Mouse (Mus musculus) kidney, postnatal 0 days (tissue): ENCODE measurements around the gene Ech1. TPM values are rescaled to one million over a fixed set of nuclear protein-coding genes. Genes with fewer than 3 reads are reported as not detected.
A peak's percentile ranks its signal among the peaks of the same experiment; 100 is the strongest.

Experiments used
- ATAC-seq: fragments of 200-750 bp; cut with Nextera tagmentation; replicated peaks from 2 replicates; pipeline ENCODE4 v1.8.0; 2017; ENCODE audit warnings: low read depth, moderate number of reproducible peaks, moderate TSS enrichment, moderate library complexity; ENCODE audit not compliant: low FRiP score
- DNase-seq: peaks from one replicate; pipeline ENCODE4 v3.0.0-alpha.2; 2016; ENCODE audit warnings: low spot score
- H3K27ac ChIP-seq: fragments of 300-500 bp; sonication (generic); 2 replicates; pipeline ENCODE4 v1.5.1; 2014; ENCODE audit warnings: mild to moderate bottlenecking
- H3K27me3 ChIP-seq: fragments of 300-500 bp; sonication (generic); 2 replicates; pipeline ENCODE4 v1.6.1; 2014; ENCODE audit warnings: low read length, mixed read lengths; ENCODE audit not compliant: insufficient read depth
- H3K36me3 ChIP-seq: fragments of 300-500 bp; sonication (generic); 2 replicates; pipeline ENCODE4 v1.6.1; 2014; ENCODE audit warnings: low read length, mixed read lengths; ENCODE audit not compliant: insufficient read depth
- H3K4me1 ChIP-seq: fragments of 300-500 bp; sonication (generic); replicated peaks from 2 replicates; pipeline ENCODE4 v1.6.1; 2014; ENCODE audit warnings: antibody characterized with exemption, low read length, mixed read lengths; ENCODE audit not compliant: insufficient read depth
- H3K4me2 ChIP-seq: fragments of 300-500 bp; sonication (generic); 2 replicates; pipeline ENCODE4 v1.6.1; 2014; ENCODE audit warnings: mild to moderate bottlenecking, low read length, moderate library complexity, mixed read lengths
- H3K4me3 ChIP-seq: fragments of 300-500 bp; sonication (generic); replicated peaks from 2 replicates; pipeline ENCODE4 v1.5.1; 2014; ENCODE audit warnings: low read depth, low read length
- H3K9ac ChIP-seq: fragments of 300-500 bp; sonication (generic); 2 replicates; pipeline ENCODE4 v1.6.1; 2014; ENCODE audit warnings: low read depth, low read length
- H3K9me3 ChIP-seq: fragments of 300-500 bp; sonication (generic); replicated peaks from 2 replicates; pipeline ENCODE4 v1.6.1; 2016; ENCODE audit warnings: low read length, inconsistent platforms, mixed read lengths
- CTCF ChIP-seq: IDR thresholded peaks from 2 replicates; pipeline ENCODE4 v1.5.1; 2016; ENCODE audit warnings: antibody characterized with exemption, low read depth, mild to moderate bottlenecking, moderate library complexity
- WGBS: fragments of 180-500 bp; shearing (Covaris S2); extraction: QIAGEN DNeasy Blood & Tissue Kit; methylation state at CpG from one replicate; pipeline ENCODE4 v1.1.7; 2014; 5-methylcytosine and 5-hydroxymethylcytosine counted together
- polyA plus RNA-seq: library from polyadenylated mRNA; unstranded; fragments of >200 nt; fragmentation: Nextera tagmentation; extraction: Ambion mirVana; gene quantifications from 2 replicates; pipeline ENCODE4 v1.2.1, GENCODE M21; 2015

The Ech1 gene
- polyA plus RNA-seq, 1 experiment from 2014 or later, result 330 TPM

- Histone ChIP-seq H3K36me3 (peaks cover 21% of the 10 kb centered on the region), H3K27ac (no peak overlapping the region), H3K4me2 (no peak overlapping the region), H3K9me3 (no peaks in the 10 kb centered on the region), H3K4me3 (no peak overlapping the region), H3K9ac (no peak overlapping the region), H3K27me3 (no peaks in the 10 kb centered on the region), H3K4me1 (no peaks in the 10 kb centered on the region)
- WGBS, result 52% methylated on average over 6 of the region's 6 CpGs
- ATAC-seq (no peak), DNase-seq (no peak)
- TF ChIP-seq CTCF, result no peak
Observed at GRCm38 (mm10) chr7:28832137-28832536, 7.1 kb downstream of the Ech1 start.

GRCm38 (mm10) chr7:28833723-28834347 lies 8.8 kb downstream of the Ech1 start, which contains the start of gene Lgals4:
Gene Lgals4, plus strand, starts transcription at chr7:28833854.
- Histone ChIP-seq H3K4me2 (no peak within 1 kb of the TSS), H3K27me3 (no peaks in the 10 kb centered on the region), H3K9me3 (no peaks in the 10 kb centered on the region), H3K27ac (no peak within 1 kb of the TSS), H3K36me3 (peaks cover 21% of the 10 kb centered on the region), H3K9ac (no peak within 1 kb of the TSS), H3K4me1 (no peaks in the 10 kb centered on the region), H3K4me3 (no peak within 1 kb of the TSS)
- no peak for ATAC-seq
- 78% methylated on average over 6 of the region's 6 CpGs for WGBS
- no peak for DNase-seq
- TF ChIP-seq CTCF, result no peak

GRCm38 (mm10) chr7:28836936-28837335 lies 11.9 kb downstream of the Ech1 start:
- no peak for TF ChIP-seq CTCF
- DNase-seq, result no peak
- ATAC-seq, result no peak
- WGBS, result 86% methylated on average over 5 of the region's 5 CpGs
- Histone ChIP-seq H3K4me1 (no peaks in the 10 kb centered on the region), H3K4me3 (no peak overlapping the region), H3K4me2 (no peak overlapping the region), H3K27ac (no peak overlapping the region), H3K9ac (no peak overlapping the region), H3K9me3 (no peaks in the 10 kb centered on the region), H3K27me3 (no peaks in the 10 kb centered on the region), H3K36me3 (0 out of 2 replicates have a peak, but pooled peaks cover under 1% of the 10 kb centered on the region)

- DNase-seq, result no peak
- no peaks in the 10 kb centered on the region for H3K27me3 ChIP-seq
- H3K4me2 ChIP-seq, result no peak overlapping the region
- no peak for ATAC-seq
- no peaks in the 10 kb centered on the region for H3K9me3 ChIP-seq
- no peak for TF ChIP-seq CTCF
- no peak overlapping the region for H3K9ac ChIP-seq
- WGBS, result 57% methylated on average over 9 of the region's 9 CpGs
- no peaks in the 10 kb centered on the region for H3K36me3 ChIP-seq
- H3K4me3 ChIP-seq, result no peak overlapping the region
- H3K4me1 ChIP-seq, result no peaks in the 10 kb centered on the region
- no peak overlapping the region for H3K27ac ChIP-seq
Observed at GRCm38 (mm10) chr7:28838331-28838730, 13.3 kb downstream of the Ech1 start.

- Histone ChIP-seq H3K4me3 (no peak overlapping the region), H3K9ac (no peak overlapping the region), H3K9me3 (no peaks in the 10 kb centered on the region), H3K36me3 (no peaks in the 10 kb centered on the region), H3K27ac (no peak overlapping the region), H3K27me3 (no peaks in the 10 kb centered on the region), H3K4me2 (no peak overlapping the region), H3K4me1 (no peaks in the 10 kb centered on the region)
- no peak for TF ChIP-seq CTCF
- no peak for DNase-seq
- 47% methylated on average over 1 of the region's 1 CpGs for WGBS
- no peak for ATAC-seq
Observed at GRCm38 (mm10) chr7:28847273-28847672, 22.3 kb downstream of the Ech1 start.

- Histone ChIP-seq H3K4me1 (no peaks in the 10 kb centered on the region), H3K4me2 (no peak overlapping the region), H3K27me3 (no peaks in the 10 kb centered on the region), H3K27ac (peak overlapping the region; percentile 5; the same call in 1 of the 2 replicates), H3K9me3 (no peaks in the 10 kb centered on the region), H3K9ac (no peak overlapping the region), H3K36me3 (no peaks in the 10 kb centered on the region), H3K4me3 (no peak overlapping the region)
- DNase-seq (peak; percentile 46), ATAC-seq (0 out of 2 replicates have a peak, but pooled peaks have one; percentile 13)
- 13% methylated on average over 1 of the region's 1 CpGs for WGBS
- no peak for TF ChIP-seq CTCF
Observed at GRCm38 (mm10) chr7:28849700-28850236, 24.8 kb downstream of the Ech1 start.
